Mouse (Mus musculus) neural tube, embryonic 12.5 days (tissue): ENCODE measurements at regions not wholly inside any gene's neighbourhood (a gene's known extent, or its start where the extent isn't known, plus 50 kb on each side); places are given as distances from the start of the nearest gene placed in this dataset.
A peak's percentile ranks its signal among the peaks of the same experiment; 100 is the strongest.

Experiments
- ATAC-seq: fragments of 200-750 bp; cut with Nextera tagmentation; 2 replicates; pipeline ENCODE4 v1.8.0; 2017; ENCODE audit warnings: low read depth, mild to moderate bottlenecking, moderate TSS enrichment, moderate library complexity; ENCODE audit not compliant: low FRiP score
- H3K27ac ChIP-seq: fragments of 300-500 bp; sonication (generic); 2 replicates; pipeline ENCODE4 v1.5.1; 2016
- H3K27me3 ChIP-seq: fragments of 300-500 bp; sonication (generic); replicated peaks from 2 replicates; pipeline ENCODE4 v1.6.1; 2016; ENCODE audit warnings: mild to moderate bottlenecking
- H3K36me3 ChIP-seq: fragments of 300-500 bp; sonication (generic); 2 replicates; pipeline ENCODE4 v1.6.1; 2016; ENCODE audit warnings: mild to moderate bottlenecking
- H3K4me1 ChIP-seq: fragments of 300-500 bp; sonication (generic); 2 replicates; pipeline ENCODE4 v1.6.1; 2016
- H3K4me2 ChIP-seq: fragments of 300-500 bp; sonication (generic); replicated peaks from 2 replicates; pipeline ENCODE4 v1.6.1; 2016; ENCODE audit warnings: mild to moderate bottlenecking
- H3K4me3 ChIP-seq: fragments of 300-500 bp; sonication (generic); 2 replicates; pipeline ENCODE4 v1.5.1; 2016
- H3K9ac ChIP-seq: fragments of 300-500 bp; sonication (generic); 2 replicates; pipeline ENCODE4 v1.6.1; 2016; ENCODE audit warnings: mild to moderate bottlenecking
- H3K9me3 ChIP-seq: fragments of 300-500 bp; sonication (generic); 2 replicates; pipeline ENCODE4 v1.6.1; 2016; ENCODE audit warnings: mild to moderate bottlenecking
- WGBS: fragments of 180-500 bp; shearing (Covaris S2); methylation state at CpG from one replicate; pipeline ENCODE4 v1.1.7; 2016; 5-methylcytosine and 5-hydroxymethylcytosine counted together

- H3K27ac ChIP-seq, result no peak overlapping the region
- no peaks in the 10 kb centered on the region for H3K27me3 ChIP-seq
- no peaks in the 10 kb centered on the region for H3K9me3 ChIP-seq
- no peaks in the 10 kb centered on the region for H3K36me3 ChIP-seq
- no peak overlapping the region for H3K4me2 ChIP-seq
- no peak overlapping the region for H3K9ac ChIP-seq
- ATAC-seq, result no peak
- H3K4me3 ChIP-seq, result no peak overlapping the region
- H3K4me1 ChIP-seq, result no peaks in the 10 kb centered on the region
These were observed 72.9 kb downstream of the Manea start for GRCm38 (mm10) chr4:26273754-26274153.

- Histone ChIP-seq H3K4me1 (no peaks in the 10 kb centered on the region), H3K27me3 (no peaks in the 10 kb centered on the region), H3K9me3 (no peaks in the 10 kb centered on the region), H3K9ac (no peak overlapping the region), H3K27ac (no peak overlapping the region), H3K36me3 (no peaks in the 10 kb centered on the region), H3K4me3 (no peak overlapping the region), H3K4me2 (no peak overlapping the region)
- no peak for ATAC-seq
- WGBS, result 82% methylated on average over 1 of the region's 1 CpGs
These were observed 87.3 kb downstream of the Manea start for GRCm38 (mm10) chr4:26259230-26260029.

- no peak for ATAC-seq
- Histone ChIP-seq H3K27me3 (no peaks in the 10 kb centered on the region), H3K4me3 (no peak overlapping the region), H3K27ac (no peak overlapping the region), H3K4me2 (no peak overlapping the region), H3K9ac (no peak overlapping the region), H3K4me1 (no peaks in the 10 kb centered on the region), H3K9me3 (no peaks in the 10 kb centered on the region), H3K36me3 (no peaks in the 10 kb centered on the region)
- WGBS, result 49% methylated on average over 3 of the region's 3 CpGs
These were observed 90.8 kb downstream of the Manea start for GRCm38 (mm10) chr4:26255889-26256288.

GRCm38 (mm10) chr4:26247925-26248856, 98.5 kb downstream of the Manea start:
- WGBS, result 67% methylated on average over 13 of the region's 13 CpGs
- peak; percentile 90 for ATAC-seq
- no peaks in the 10 kb centered on the region for H3K27me3 ChIP-seq

GRCm38 (mm10) chr4:26223267-26223666, 123.4 kb downstream of the Manea start:
- Histone ChIP-seq H3K4me1 (no peaks in the 10 kb centered on the region), H3K27ac (no peak overlapping the region), H3K9ac (no peak overlapping the region), H3K4me3 (no peak overlapping the region), H3K4me2 (no peak overlapping the region), H3K27me3 (no peaks in the 10 kb centered on the region), H3K9me3 (no peaks in the 10 kb centered on the region), H3K36me3 (no peaks in the 10 kb centered on the region)
- WGBS, result 86% methylated on average over 1 of the region's 1 CpGs
- ATAC-seq, result no peak

More at GRCm38 (mm10) chr4:26247925-26248856, 98.5 kb downstream of the Manea start:
- no peak overlapping the region for H3K9ac ChIP-seq
- no peak overlapping the region for H3K27ac ChIP-seq
- no peak overlapping the region for H3K4me3 ChIP-seq
- no peak overlapping the region for H3K4me2 ChIP-seq
- H3K36me3 ChIP-seq, result no peaks in the 10 kb centered on the region
- H3K9me3 ChIP-seq, result no peaks in the 10 kb centered on the region
- H3K4me1 ChIP-seq, result no peaks in the 10 kb centered on the region
